Mouse (Mus musculus) midbrain, postnatal 0 days (tissue): ENCODE results near the gene Tma7. TPM values are rescaled to one million over a fixed set of nuclear protein-coding genes. Genes with fewer than 3 reads are reported as not detected.
A peak's percentile ranks its signal among the peaks of the same experiment; 100 is the strongest.

ENCODE experiments used
- ATAC-seq: fragments of 200-750 bp; cut with Nextera tagmentation; 2 replicates; pipeline ENCODE4 v1.8.0; 2017; ENCODE audit warnings: moderate number of reproducible peaks, mild to moderate bottlenecking, moderate TSS enrichment, moderate library complexity; ENCODE audit not compliant: low FRiP score
- DNase-seq: peaks from one replicate; pipeline ENCODE4 v3.0.0-alpha.2; 2015; ENCODE audit warnings: low spot score
- H3K27ac ChIP-seq: fragments of 300-500 bp; sonication (generic); 2 replicates; pipeline ENCODE4 v1.5.1; 2014; ENCODE audit warnings: low read depth, mild to moderate bottlenecking, low read length, mixed read lengths
- H3K27me3 ChIP-seq: fragments of 300-500 bp; sonication (generic); 2 replicates; pipeline ENCODE4 v1.6.1; 2014; ENCODE audit warnings: low read length, control low read depth, mixed read lengths; ENCODE audit not compliant: insufficient read depth
- H3K36me3 ChIP-seq: fragments of 300-500 bp; sonication (generic); 2 replicates; pipeline ENCODE4 v1.6.1; 2014; ENCODE audit warnings: low read length, control low read depth, mixed read lengths; ENCODE audit not compliant: insufficient read depth
- H3K4me1 ChIP-seq: fragments of 300-500 bp; sonication (generic); 2 replicates; pipeline ENCODE4 v1.6.1; 2014; ENCODE audit warnings: mild to moderate bottlenecking, control low read depth, antibody characterized with exemption, low read length, mixed read lengths; ENCODE audit not compliant: insufficient read depth
- H3K4me2 ChIP-seq: fragments of 300-500 bp; sonication (generic); 2 replicates; pipeline ENCODE4 v1.6.1; 2014; ENCODE audit warnings: low read depth, mild to moderate bottlenecking, low read length, mixed read lengths; ENCODE audit not compliant: poor library complexity, severe bottlenecking
- H3K4me3 ChIP-seq: fragments of 300-500 bp; sonication (generic); 2 replicates; pipeline ENCODE4 v1.5.1; 2014; ENCODE audit warnings: low read depth, mild to moderate bottlenecking, low read length, moderate library complexity
- H3K9ac ChIP-seq: fragments of 300-500 bp; sonication (generic); replicated peaks from 2 replicates; pipeline ENCODE4 v1.6.1; 2014; ENCODE audit warnings: mild to moderate bottlenecking, low read length, moderate library complexity, mixed read lengths; ENCODE audit not compliant: poor library complexity, severe bottlenecking
- H3K9me3 ChIP-seq: fragments of 300-500 bp; sonication (generic); 2 replicates; pipeline ENCODE4 v1.6.1; 2016; ENCODE audit warnings: low read length, control low read depth
- CTCF ChIP-seq: IDR thresholded peaks from 2 replicates; pipeline ENCODE4 v1.5.1; 2016; ENCODE audit warnings: antibody characterized with exemption, mild to moderate bottlenecking
- WGBS: fragments of 180-500 bp; shearing (Covaris S2); extraction: QIAGEN DNeasy Blood & Tissue Kit; methylation state at CpG from one replicate; pipeline ENCODE4 v1.1.7; 2014; 5-methylcytosine and 5-hydroxymethylcytosine counted together
- polyA plus RNA-seq: library from polyadenylated mRNA; unstranded; fragments of >200 nt; fragmentation: Nextera tagmentation; extraction: Ambion mirVana; gene quantifications from 2 replicates; pipeline ENCODE4 v1.2.1, GENCODE M21; 2015
- total RNA-seq: library from RNA; depleted of rRNA; stranded (reverse); fragments of >200 nt; gene quantifications from 2 replicates; pipeline ENCODE4 v1.2.3, GENCODE M21; 2014

Gene Tma7
- total and polyA plus RNA-seq, 2 experiments from 2014 or later, result 129 to 825 TPM

DNA sequence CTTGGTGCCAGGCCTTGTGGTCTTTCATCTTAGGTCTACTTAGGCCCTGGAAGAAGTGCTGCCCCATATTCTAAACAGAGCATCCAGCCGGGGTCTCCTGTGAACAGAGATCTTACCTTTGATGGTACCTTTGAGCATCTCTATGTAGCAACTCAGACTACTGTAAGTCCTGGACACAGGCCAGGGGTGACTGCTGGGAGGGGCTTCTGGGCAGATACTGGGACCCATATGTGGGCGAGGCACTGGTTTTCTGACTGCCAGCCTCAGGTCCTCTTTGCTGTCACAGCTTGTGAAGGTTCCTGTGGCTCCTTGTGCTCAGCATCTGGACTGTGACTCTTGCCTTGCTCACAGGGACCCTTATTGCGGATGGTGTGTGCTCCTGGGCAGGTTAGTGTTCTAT is 20.2 kb upstream of the Tma7 start:
- no peak overlapping the region for H3K4me2 ChIP-seq
- no peak overlapping the region for H3K9ac ChIP-seq
- H3K4me1 ChIP-seq, result peaks cover 12% of the 10 kb centered on the region; the same call in 1 of the 2 replicates
- ATAC-seq (no peak), DNase-seq (no peak)
- 94% methylated on average over 3 of the region's 3 CpGs for WGBS
- no peak overlapping the region for H3K4me3 ChIP-seq
- TF ChIP-seq CTCF, result no peak
- no peaks in the 10 kb centered on the region for H3K27me3 ChIP-seq
- H3K36me3 ChIP-seq, result peaks cover 49% of the 10 kb centered on the region
- no peaks in the 10 kb centered on the region for H3K9me3 ChIP-seq
- no peak overlapping the region for H3K27ac ChIP-seq

DNA sequence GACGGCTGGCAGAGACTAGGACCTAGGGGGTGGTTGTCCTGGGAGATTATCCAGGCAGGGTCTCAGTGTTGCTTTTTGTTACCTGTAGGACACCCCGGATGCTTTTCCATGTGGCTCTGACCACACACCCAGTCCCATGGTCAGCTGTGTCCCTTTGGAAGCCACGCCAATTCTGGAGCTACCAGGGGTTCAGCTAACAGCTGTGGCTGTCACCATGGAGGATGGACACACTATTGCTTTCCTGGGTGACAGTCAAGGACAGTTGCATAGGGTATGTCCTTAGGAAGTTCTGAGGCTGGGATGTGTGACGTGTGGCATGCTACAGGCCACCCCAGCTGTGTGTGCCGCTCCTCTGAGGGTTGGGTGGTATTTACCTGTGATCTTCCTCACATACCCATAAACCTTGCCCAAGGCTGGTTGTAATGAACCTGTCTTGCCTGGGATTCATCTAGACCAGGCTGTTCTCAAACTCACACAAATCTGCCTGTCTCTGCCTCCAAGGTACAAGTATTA is 19.6 kb upstream of the Tma7 start:
- no peak for TF ChIP-seq CTCF

DNA sequence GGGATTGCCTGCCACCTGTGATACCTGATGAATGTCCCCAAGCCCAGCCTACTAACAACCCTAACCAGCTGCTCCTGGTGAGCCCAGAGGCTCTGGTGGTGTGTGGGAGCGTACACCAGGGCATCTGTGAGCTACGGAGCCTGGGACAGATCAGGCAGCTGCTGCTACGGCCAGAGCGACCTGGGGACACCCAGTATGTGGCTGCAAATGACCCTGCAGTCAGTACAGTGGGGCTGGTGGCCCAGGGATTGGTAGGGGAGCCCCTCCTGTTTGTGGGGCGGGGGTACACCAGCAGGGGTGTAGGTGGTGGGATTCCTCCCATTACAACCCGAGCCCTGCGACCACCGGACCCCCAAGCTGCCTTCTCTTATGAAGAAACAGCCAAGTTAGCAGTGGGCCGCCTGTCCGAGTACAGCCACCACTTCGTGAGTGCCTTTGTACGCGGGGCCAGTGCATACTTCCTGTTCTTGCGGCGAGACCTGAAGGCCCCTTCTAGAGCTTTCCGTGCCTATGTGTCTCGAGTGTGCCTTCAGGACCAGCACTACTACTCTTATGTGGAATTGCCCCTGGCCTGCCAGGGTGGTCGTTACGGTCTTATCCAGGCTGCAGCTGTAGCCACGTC is 18.0 kb upstream of the Tma7 start:
- DNase-seq, result no peak
- peaks cover 34% of the 10 kb centered on the region for H3K36me3 ChIP-seq
- WGBS, result 93% methylated on average over 20 of the region's 20 CpGs

More for the DNA sequence above, 19.6 kb upstream of the Tma7 start:
- Histone ChIP-seq H3K4me1 (peaks cover 14% of the 10 kb centered on the region; the same call in 1 of the 2 replicates), H3K27ac (no peak overlapping the region), H3K36me3 (peaks cover 49% of the 10 kb centered on the region), H3K9me3 (no peaks in the 10 kb centered on the region), H3K27me3 (no peaks in the 10 kb centered on the region), H3K4me2 (no peak overlapping the region), H3K4me3 (no peak overlapping the region), H3K9ac (no peak overlapping the region)
- ATAC-seq, result no peak
- DNase-seq, result no peak
- 91% methylated on average over 5 of the region's 5 CpGs for WGBS

DNA sequence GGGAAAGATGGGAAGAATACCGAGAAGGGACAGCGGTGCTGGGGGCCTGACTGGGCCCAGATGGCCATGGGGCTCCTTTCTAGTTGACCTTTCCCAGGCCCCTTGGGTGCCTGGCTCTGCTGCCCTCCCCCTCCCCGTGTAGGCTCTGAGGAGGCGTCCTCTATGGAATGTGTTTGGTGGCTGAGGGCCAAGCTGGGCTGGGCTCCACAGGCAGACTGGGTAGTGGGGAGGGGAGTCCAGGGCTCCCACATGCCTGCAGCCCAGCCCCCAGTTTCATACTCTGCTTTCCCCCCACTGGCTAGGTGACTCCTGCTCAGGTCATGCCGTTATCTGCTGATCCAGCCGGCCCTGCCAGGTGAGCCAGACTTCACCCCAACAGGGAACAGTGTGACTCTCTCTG is 16.6 kb upstream of the Tma7 start:
- Histone ChIP-seq H3K36me3 (peaks cover 20% of the 10 kb centered on the region), H3K4me1 (peaks cover 24% of the 10 kb centered on the region)
- no peak for TF ChIP-seq CTCF

More for the DNA sequence above, 18.0 kb upstream of the Tma7 start:
- H3K9me3 ChIP-seq, result no peaks in the 10 kb centered on the region
- no peak overlapping the region for H3K4me3 ChIP-seq
- peaks cover 20% of the 10 kb centered on the region; the same call in 1 of the 2 replicates for H3K4me1 ChIP-seq
- ATAC-seq, result no peak
- no peak for TF ChIP-seq CTCF
- no peak overlapping the region for H3K4me2 ChIP-seq
- H3K9ac ChIP-seq, result no peak overlapping the region
- no peaks in the 10 kb centered on the region for H3K27me3 ChIP-seq
- H3K27ac ChIP-seq, result no peak overlapping the region

DNA sequence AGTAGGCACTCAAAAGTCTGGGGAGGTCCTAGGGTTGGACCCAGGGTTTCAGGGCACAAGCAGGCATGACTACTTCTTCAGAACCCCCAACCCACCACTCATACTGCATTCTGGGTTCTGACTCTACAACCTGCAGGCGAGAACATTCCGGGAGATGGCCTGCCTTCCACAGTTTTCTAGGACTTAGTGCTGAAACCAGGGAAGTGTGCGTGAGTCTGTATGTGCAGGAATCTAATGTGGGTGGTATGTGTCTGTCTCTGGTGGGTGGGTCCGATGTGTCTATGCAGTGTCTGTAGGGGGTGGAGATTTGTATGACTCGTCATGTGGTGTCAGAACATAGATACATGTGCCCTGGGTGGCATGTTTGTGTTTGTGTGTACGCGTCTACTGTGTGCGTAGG is 16.0 kb upstream of the Tma7 start:
- no peak for TF ChIP-seq CTCF
- Histone ChIP-seq H3K9me3 (no peaks in the 10 kb centered on the region), H3K36me3 (peaks cover 16% of the 10 kb centered on the region), H3K9ac (peak overlapping the region; percentile 88), H3K4me2 (peak overlapping the region; percentile 87), H3K4me1 (peaks cover 26% of the 10 kb centered on the region), H3K4me3 (no peak overlapping the region), H3K27me3 (no peaks in the 10 kb centered on the region), H3K27ac (peak overlapping the region; percentile 97)
- ATAC-seq, result no peak
- no peak for DNase-seq
- WGBS, result 77% methylated on average over 8 of the region's 8 CpGs

More for the DNA sequence above, 16.6 kb upstream of the Tma7 start:
- H3K9me3 ChIP-seq, result no peaks in the 10 kb centered on the region
- H3K9ac ChIP-seq, result no peak overlapping the region
- peak overlapping the region; percentile 87 for H3K4me2 ChIP-seq
- H3K4me3 ChIP-seq, result no peak overlapping the region
- no peak for ATAC-seq
- H3K27ac ChIP-seq, result peak overlapping the region; percentile 97; the same call in 1 of the 2 replicates
- WGBS, result 62% methylated on average over 6 of the region's 6 CpGs
- no peaks in the 10 kb centered on the region for H3K27me3 ChIP-seq
- peak; percentile 66 for DNase-seq

DNA sequence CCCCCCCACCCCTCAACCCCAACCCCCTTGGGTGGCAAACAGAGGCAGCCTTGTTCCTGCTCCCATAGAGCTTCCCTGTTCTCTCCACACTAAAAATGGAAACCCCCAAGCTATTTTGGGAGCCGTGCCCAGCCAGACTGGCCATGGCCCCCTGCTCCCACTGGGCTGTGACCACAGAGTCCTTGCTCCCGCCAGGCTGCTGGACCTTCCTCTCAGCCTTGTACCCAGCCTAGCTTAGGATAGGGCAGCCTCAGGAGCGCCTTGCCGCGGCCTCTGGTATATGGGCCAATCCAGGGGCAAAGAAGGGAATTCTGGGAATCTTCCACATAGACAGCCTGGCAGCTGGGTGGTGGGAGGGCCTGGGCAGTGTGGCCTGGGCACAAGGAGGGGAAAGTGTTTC is 15.4 kb upstream of the Tma7 start:
- Histone ChIP-seq H3K27me3 (no peaks in the 10 kb centered on the region), H3K9me3 (no peaks in the 10 kb centered on the region), H3K4me2 (peak overlapping the region; percentile 87), H3K4me1 (peaks cover 26% of the 10 kb centered on the region), H3K4me3 (0 out of 2 replicates have a peak overlapping the region, but pooled peaks have one; percentile 3), H3K36me3 (peaks cover 11% of the 10 kb centered on the region), H3K27ac (peak overlapping the region; percentile 97; the same call in 1 of the 2 replicates), H3K9ac (peak overlapping the region; percentile 88)
- peak; percentile 79 for DNase-seq
- 45% methylated on average over 5 of the region's 5 CpGs for WGBS
- ATAC-seq, result peak; percentile 41
- TF ChIP-seq CTCF, result no peak
